Mouse (Mus musculus) heart, adult 2 months (tissue): ENCODE data around the gene Ino80b. TPM values are rescaled to one million over a fixed set of nuclear protein-coding genes. Genes with fewer than 3 reads are reported as not detected.
A peak's percentile ranks its signal among the peaks of the same experiment; 100 is the strongest.
"Not testable (repeated sequence)": the region's sequence is repeated elsewhere in the genome, so short reads cannot be mapped to it uniquely, and the experiment has no call there.

ENCODE experiments used
- DNase-seq, 2 experiments: peaks; one replicate each; pipeline ENCODE4 v3.0.0; 2021
- H3K27ac ChIP-seq: fragments of 200-600 bp; 2 replicates; pipeline ENCODE4 v1.8.1; 2022
- H3K27me3 ChIP-seq: fragments of 200-500 bp; 2 replicates; pipeline ENCODE4 v1.6.1; 2012; ENCODE audit warnings: mild to moderate bottlenecking, low read length, inconsistent platforms, mixed read lengths; ENCODE audit not compliant: control insufficient read depth, insufficient read depth
- H3K36me3 ChIP-seq: fragments of 200-500 bp; 2 replicates; pipeline ENCODE4 v1.6.1; 2012; ENCODE audit warnings: low read length, inconsistent platforms; ENCODE audit not compliant: control insufficient read depth, insufficient read depth
- H3K4me1 ChIP-seq: fragments of 200-500 bp; 2 replicates; pipeline ENCODE4 v1.6.1; 2011; ENCODE audit warnings: low read length; ENCODE audit not compliant: control insufficient read depth, insufficient read depth
- H3K4me3 ChIP-seq: fragments of 200-600 bp; 2 replicates; pipeline ENCODE4 v1.8.1; 2022
- H3K79me2 ChIP-seq: fragments of 200-500 bp; replicated peaks from 2 replicates; pipeline ENCODE4 v1.6.1; 2012; ENCODE audit warnings: mild to moderate bottlenecking, inconsistent platforms, low read length, moderate library complexity, mixed read lengths; ENCODE audit not compliant: control insufficient read depth, insufficient read depth
- H3K9ac ChIP-seq: fragments of 200-500 bp; 2 replicates; pipeline ENCODE4 v1.6.1; 2012; ENCODE audit warnings: low read depth, mild to moderate bottlenecking, control low read depth, inconsistent platforms, low read length, mixed read lengths
- CTCF ChIP-seq: fragments of 200-600 bp; IDR thresholded peaks from 2 replicates; pipeline ENCODE4 v1.8.1; 2022; ENCODE audit warnings: antibody characterized with exemption, mild to moderate bottlenecking, moderate library complexity
- EP300 ChIP-seq: fragments of 200-500 bp; IDR thresholded peaks from 2 replicates; pipeline ENCODE4 v1.6.1; 2011; ENCODE audit warnings: low read depth, low read length, control low read depth; ENCODE audit not compliant: insufficient read depth
- POLR2A ChIP-seq: fragments of 200-500 bp; IDR thresholded peaks from 2 replicates; pipeline ENCODE4 v1.6.1; 2011; ENCODE audit warnings: mild to moderate bottlenecking, low read depth, low read length, control low read depth; ENCODE audit not compliant: insufficient read depth
- WGBS: fragments of 180-500 bp; shearing (Covaris S2); methylation state at CpG from one replicate; pipeline ENCODE4 v1.1.7; 2018; 5-methylcytosine and 5-hydroxymethylcytosine counted together
- intact Hi-C: fragments of 180-260 bp; cut with DNase I; formaldehyde crosslinking; loops from one replicate; pipeline ENCODE4 v1.15.1; 2025
- polyA plus RNA-seq: library from polyadenylated mRNA; depleted of rRNA; stranded (reverse); fragments of >200 nt; gene quantifications from 2 replicates; pipeline ENCODE4 v1.2.3, GENCODE M21; 2012
- total RNA-seq, 2 experiments: library from RNA; stranded (reverse); gene quantifications; 2 replicates each; pipeline ENCODE4 v1.2.3; 2021

Gene Ino80b
- total and polyA plus RNA-seq, 3 experiments = 9.5 to 15.1 (median 13.1) TPM

DNA sequence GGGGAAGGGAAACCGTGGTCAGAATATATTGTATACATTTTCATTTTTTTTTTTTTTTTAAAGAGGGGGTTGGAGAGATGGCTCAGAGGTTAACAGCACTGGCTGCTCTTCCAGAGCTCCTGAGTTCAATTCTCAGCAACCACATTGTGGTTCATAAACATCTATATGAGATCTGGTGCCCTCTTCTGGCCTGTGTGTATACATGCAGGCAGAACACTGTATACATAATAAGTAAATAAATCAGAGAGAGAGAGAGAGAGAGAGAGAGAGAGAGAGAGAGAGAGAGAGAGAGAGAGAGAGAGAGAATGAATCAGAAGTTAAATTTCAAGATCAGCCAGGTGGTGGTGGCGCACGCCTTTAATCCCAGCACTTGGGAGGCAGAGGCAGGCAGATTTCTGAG is 34.2 kb upstream of the Ino80b start:
- H3K27me3 ChIP-seq, H3K4me3 ChIP-seq, DNase-seq, H3K9ac ChIP-seq, H3K79me2 ChIP-seq, H3K4me1 ChIP-seq, H3K27ac ChIP-seq, H3K36me3 ChIP-seq: not testable (repeated sequence)
- intact Hi-C loops = loop anchor here (2.0 kb wide), 3 partner anchors 19 to 53 kb away; no protein-coding TSS in a partner anchor
- 25% methylated on average over 3 of the region's 3 CpGs for WGBS
- TF ChIP-seq CTCF = peak; percentile 66

DNA sequence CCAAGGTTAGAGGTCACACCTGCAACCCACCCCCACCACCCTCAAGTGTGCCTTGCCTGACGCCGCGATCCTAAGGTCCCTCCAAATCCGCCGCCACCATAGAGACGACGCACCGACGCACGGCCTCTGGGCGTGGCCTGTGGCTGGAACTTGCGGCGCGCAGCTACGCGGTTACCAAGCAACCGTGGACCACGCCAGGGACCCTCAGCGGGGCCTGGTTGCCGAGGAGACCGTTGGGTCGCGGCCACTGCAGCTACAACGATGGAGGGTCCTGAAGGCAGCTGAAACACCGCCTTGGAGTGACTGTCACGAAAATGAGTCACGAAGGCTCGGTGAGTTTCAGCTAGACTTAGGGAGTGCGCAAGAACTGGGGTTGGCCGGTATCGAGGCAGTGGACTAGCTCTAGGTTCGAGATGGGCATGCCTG is 31.0 kb upstream of the Ino80b start, which contains the start of the genes Wdr54 and 1700003E16Rik:
Gene Wdr54 (minus strand): TSS at position 139 of the 426 bp plus-strand sequence.
Gene 1700003E16Rik (plus strand): TSS at position 146 of the 426 bp plus-strand sequence.
- Histone ChIP-seq H3K79me2 (no peaks in the 10 kb centered on the region), H3K9ac (peak within 1 kb of the TSS; percentile 53), H3K4me3 (peak within 1 kb of the TSS; percentile 52), H3K36me3 (no peaks in the 10 kb centered on the region), H3K27me3 (no peaks in the 10 kb centered on the region), H3K27ac (no peak within 1 kb of the TSS), H3K4me1 (peaks cover 1% of the 10 kb centered on the region; the same call in 1 of the 2 replicates)
- intact Hi-C loops = no loop called here
- WGBS = 2% methylated on average over 32 of the region's 32 CpGs
- TF ChIP-seq CTCF (no peak), EP300 (no peak), POLR2A (no peak)
- DNase-seq = peak; percentile 66 to 75

DNA sequence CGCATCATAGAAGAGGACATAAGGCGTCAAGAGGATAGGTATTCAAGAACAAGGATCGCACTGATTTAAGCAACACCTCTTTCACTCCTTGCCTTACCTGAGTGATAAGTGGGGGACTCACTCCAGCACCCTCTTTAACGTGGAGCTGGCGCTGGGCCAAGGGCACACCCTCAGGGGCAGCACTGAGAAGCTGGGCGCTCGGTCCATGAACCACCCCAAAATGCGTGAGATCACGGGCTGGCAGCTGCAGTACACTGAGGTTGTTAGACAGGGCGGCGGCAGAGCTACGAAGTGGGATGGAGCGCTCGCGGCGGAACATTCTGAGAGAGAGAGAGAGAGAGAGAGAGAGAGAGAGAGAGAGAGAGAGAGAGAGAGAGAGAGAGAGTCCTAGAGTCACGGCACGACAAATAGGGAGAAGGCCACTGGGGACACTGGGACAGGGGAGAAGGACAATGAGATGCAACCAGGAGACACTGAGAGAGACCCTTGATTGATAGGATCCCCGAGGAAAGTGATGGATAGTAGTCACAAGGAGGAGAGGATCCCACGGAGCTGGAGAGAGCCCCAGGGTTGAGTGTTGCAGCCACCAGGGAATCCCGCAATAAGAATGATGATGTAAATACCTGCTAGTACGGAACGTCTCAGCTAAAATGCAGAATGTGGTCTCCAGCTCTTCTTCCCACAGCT is 30.5 kb upstream of the Ino80b start:
- DNase-seq = peak in 1 of 2 experiments; percentile 33
- H3K4me1 ChIP-seq = peaks cover 1% of the 10 kb centered on the region; the same call in 1 of the 2 replicates
- H3K27ac ChIP-seq = no peak overlapping the region
- H3K27me3 ChIP-seq = no peaks in the 10 kb centered on the region
- 12% methylated on average over 23 of the region's 23 CpGs for WGBS
- TF ChIP-seq POLR2A (no peak), EP300 (no peak), CTCF (no peak)
- peak overlapping the region; percentile 53 for H3K9ac ChIP-seq
- H3K4me3 ChIP-seq = peak overlapping the region; percentile 52
- no peaks in the 10 kb centered on the region for H3K36me3 ChIP-seq
- intact Hi-C loops = no loop called here
- H3K79me2 ChIP-seq = no peaks in the 10 kb centered on the region

DNA sequence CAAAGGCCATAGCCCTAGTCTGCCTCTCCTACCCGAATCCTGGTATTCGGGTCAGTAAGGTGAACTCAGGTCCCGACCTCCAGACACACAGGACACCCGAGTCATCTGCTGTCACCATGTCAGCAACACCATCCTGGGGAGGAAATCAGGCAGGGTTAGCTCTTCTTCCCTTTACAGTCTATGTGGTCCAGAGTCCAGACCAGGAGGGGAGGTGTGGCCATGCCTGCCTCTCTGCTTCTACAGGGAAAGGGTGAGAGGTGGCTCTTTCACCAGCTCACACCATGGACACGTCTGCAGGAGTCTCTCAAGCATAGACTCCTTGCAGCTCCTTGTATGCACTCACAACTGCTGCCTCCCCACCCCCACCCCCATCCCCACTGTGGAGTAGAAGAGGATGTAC is 28.3 kb upstream of the Ino80b start:
- no peak for TF ChIP-seq EP300
- no peak for TF ChIP-seq POLR2A
- TF ChIP-seq CTCF = no peak
- H3K27me3 ChIP-seq = no peaks in the 10 kb centered on the region
- H3K36me3 ChIP-seq = no peaks in the 10 kb centered on the region
- DNase-seq = no peak
- H3K79me2 ChIP-seq = no peaks in the 10 kb centered on the region
- intact Hi-C loops = no loop called here
- no peak overlapping the region for H3K27ac ChIP-seq
- WGBS = 76% methylated on average over 5 of the region's 5 CpGs
- no peak overlapping the region for H3K4me3 ChIP-seq
- H3K9ac ChIP-seq = no peak overlapping the region
- peaks cover 1% of the 10 kb centered on the region; the same call in 1 of the 2 replicates for H3K4me1 ChIP-seq

DNA sequence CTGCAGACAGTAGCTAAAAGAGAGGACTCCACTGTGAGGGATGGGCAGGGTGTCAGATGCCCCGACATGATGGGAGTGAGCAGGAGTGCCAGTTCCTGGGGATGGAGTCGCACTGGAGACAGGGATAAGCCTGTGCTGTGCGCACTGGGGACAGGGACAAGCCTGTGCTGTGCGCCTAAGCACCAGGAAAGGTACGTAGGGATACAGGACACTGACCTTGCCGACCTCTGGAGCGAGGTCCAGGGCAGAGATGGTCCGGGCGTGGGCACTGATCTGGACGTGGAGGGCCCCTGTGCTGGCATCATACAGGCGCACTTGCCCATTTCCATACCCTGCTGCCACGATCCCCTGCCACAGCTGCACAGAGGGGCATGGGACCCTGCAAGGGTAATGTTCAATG is 27.8 kb upstream of the Ino80b start:
- TF ChIP-seq POLR2A = no peak
- TF ChIP-seq EP300 = no peak
- TF ChIP-seq CTCF = no peak
- whole genome bisulfite sequencing = 84% methylated on average over 12 of the region's 12 CpGs
- no peaks in the 10 kb centered on the region for H3K79me2 ChIP-seq
- no peaks in the 10 kb centered on the region for H3K36me3 ChIP-seq
- intact Hi-C loops = no loop called here
- peaks cover 1% of the 10 kb centered on the region; the same call in 1 of the 2 replicates for H3K4me1 ChIP-seq
- DNase-seq = no peak
- no peaks in the 10 kb centered on the region for H3K27me3 ChIP-seq
- no peak overlapping the region for H3K9ac ChIP-seq
- no peak overlapping the region for H3K4me3 ChIP-seq
- H3K27ac ChIP-seq = no peak overlapping the region

DNA sequence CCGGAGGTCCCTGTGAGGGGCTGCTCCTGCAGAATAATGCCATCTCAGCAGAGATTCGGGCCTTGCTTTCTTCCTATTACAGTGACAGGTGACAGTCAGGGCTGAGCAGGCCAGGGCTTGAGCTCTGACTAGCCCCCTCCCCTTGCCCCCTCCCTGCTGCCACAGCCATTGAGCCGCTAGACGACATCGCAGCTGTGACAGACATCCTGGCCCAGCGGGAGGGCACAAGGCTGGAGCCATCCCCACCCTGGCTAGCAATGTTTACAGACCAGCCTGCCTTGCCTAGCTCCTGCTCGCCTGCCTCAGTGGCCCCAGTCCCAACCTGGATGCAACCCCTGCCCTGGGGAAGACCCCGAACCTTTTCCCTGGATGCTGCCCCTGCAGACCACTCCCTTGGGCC is 26.5 kb upstream of the Ino80b start:
- WGBS = 56% methylated on average over 8 of the region's 8 CpGs
- Histone ChIP-seq H3K36me3 (no peaks in the 10 kb centered on the region), H3K27ac (no peak overlapping the region), H3K4me1 (peaks cover 1% of the 10 kb centered on the region; the same call in 1 of the 2 replicates), H3K4me3 (no peak overlapping the region), H3K9ac (no peak overlapping the region), H3K79me2 (no peaks in the 10 kb centered on the region), H3K27me3 (no peaks in the 10 kb centered on the region)
- DNase-seq = no peak
- intact Hi-C loops = no loop called here
- TF ChIP-seq CTCF = no peak
- no peak for TF ChIP-seq POLR2A
